Mouse (Mus musculus): ENCODE measurements around the gene Gm5460.

The Gm5460 gene

DNA sequence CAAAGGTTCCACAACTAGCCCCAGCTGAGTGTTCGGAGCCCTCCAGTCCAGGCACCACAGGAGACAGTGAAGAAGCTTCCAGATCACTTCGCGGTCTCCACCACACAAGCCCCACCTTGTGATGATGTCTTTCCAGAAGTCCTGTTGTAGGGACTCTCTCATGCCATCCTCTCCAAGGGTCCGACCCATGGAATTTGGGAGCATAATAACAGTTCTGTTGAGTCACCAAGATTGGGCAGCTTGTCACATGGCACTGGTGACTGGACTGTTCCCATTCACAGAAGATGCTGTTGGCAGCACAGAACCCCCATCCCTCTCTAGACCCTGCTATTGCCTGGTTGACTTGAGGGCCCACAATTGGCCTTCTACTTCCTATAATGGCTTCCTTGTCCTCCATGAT is at the start of gene Gm5460:
Gm5460 (plus strand) TSS at position 378 of the 400 bp plus-strand sequence.
- DNase-seq (ENCODE audit: low spot score), result no peak

DNA sequence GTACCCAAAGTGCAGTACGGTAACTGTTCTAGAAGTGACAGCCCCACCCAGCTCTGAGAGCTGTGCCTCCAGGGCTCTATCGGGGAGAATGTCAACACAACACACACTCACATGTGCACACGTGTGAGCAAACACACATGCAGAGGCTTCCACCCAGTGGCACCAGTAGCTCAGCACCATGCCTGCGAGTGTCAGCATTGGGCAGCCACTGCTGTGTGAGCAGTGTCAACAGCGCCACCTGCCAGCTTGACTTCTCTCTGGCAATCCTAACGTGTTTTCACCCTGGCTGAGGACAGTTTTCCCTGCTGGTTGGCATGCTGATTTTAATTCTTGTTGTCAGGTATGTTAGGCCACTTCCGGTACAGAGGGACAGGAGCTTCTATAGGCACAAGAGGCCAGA is 43.9 kb upstream of the Gm5460 start:
- DNase-seq (ENCODE audit: low spot score), result no peak

GRCm38 (mm10) chr14:33974752-33975151 is 41.8 kb upstream of the Gm5460 start:
- DNase-seq (ENCODE audit: low spot score), result no peak

- DNase-seq (ENCODE audit: low spot score), result no peak
Measured at GRCm38 (mm10) chr14:33977748-33978147, 38.8 kb upstream of the Gm5460 start.

- DNase-seq (ENCODE audit: low spot score), result no peak
Measured at GRCm38 (mm10) chr14:33978604-33979059, 37.9 kb upstream of the Gm5460 start, which contains the start of gene Zfp488. TSS of gene Zfp488 (minus strand) at chr14:33978764.

- DNase-seq (ENCODE audit: low spot score), result no peak
Measured at GRCm38 (mm10) chr14:33989201-33989600, 27.4 kb upstream of the Gm5460 start.

DNA sequence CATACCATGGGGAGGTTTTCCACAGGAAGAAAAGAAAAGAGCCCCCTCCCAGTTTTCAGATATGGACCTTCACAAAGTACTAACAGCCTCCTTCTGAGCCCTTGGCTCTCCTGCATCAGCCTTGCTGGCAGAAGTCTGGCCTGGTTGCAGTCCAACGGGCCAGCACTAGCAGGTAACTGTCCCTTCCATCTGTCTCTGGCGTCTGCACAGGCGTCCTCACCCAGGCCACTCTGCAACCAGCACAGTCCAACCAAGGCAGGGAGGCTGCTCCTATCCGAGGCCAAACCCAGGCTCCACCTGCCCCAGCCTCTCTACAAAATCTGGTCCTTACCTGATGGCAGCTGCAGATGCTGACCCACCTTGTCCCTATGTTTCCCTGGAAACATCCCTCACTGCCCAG is 24.6 kb upstream of the Gm5460 start:
- no peak for DNase-seq (ENCODE audit: low spot score)

GRCm38 (mm10) chr14:33993051-33993450 is 23.5 kb upstream of the Gm5460 start:
- no peak for DNase-seq (ENCODE audit: low spot score)

DNA sequence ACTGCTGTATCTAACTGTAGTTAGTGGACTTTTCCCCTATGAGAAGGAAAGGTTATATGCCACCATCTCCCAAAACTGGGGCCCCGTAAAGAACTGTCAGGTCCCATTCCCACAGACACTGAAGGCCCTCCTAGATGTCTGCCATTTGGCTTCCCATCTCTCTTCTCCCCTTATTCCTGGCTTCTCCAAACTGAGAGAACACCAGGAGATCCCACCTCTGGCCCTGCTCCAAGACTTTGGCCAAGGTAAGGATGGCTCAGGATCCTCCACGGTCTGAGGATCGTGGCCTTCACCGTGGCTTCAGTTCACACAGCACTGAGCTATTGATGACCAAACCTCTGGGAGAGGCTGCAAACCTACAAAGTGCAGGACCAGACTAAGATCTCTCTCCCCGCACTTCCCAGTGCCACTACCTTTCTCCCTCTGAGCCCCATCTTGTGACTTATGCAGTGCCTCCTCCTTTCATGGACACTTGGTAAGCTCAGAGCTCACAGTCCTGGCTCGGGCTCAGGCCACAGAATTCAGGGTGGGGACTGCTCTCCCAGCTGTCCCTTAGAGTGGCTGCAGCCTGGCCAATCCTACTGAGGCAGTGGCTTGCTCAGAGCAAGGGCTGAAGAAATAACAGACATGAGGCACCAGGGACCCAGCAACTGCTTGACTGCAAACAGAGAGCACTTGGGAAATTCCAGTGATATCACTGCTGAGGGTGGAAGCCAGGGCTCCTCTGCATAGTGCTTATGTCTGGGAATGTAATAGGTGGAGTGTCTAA is 22.9 kb upstream of the Gm5460 start:
- DNase-seq (ENCODE audit: low spot score), result no peak

DNA sequence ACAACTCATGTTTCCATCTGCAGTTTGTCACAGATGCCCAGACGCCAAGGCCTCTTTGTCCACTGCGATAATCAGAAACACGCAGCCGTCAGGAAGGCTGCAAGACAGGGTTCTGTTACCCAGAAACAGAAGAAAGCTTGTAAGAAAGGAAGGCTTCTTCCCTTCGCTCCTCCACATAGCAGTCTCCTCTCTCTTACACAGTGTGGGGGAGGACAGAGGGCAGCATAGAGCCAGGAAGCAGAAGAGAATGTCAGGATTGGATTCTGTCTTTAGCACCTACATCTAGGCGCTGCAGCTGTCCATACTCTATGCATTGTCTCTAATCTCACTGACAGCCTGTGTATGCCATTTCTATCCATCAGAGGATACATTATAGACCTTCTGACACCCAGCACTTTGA is 19.1 kb upstream of the Gm5460 start:
- DNase-seq (ENCODE audit: low spot score), result no peak

DNA sequence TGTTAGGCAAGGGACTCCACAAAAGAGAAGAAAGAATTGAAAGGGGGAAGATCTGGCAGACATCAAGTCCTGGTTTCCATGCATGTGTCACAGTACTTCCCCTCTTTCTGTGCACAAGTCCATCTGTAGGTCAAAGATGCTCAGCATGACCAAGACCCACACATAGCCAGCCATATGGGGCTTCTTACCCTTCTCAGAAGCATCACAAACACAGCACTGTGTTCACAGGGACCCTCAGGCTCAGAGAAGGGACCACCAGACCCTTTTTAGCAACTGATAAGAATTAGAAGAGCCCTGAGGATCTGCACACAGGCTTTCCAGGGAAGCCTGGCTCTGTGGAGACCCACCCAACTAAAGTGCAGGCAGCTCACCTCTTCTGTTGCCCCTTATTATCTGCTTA is 16.5 kb upstream of the Gm5460 start:
- no peak for DNase-seq (ENCODE audit: low spot score)

GRCm38 (mm10) chr14:34001445-34001844 is 15.1 kb upstream of the Gm5460 start:
- DNase-seq (ENCODE audit: low spot score), result no peak

- DNase-seq (ENCODE audit: low spot score), result no peak
Measured at GRCm38 (mm10) chr14:34002358-34002757, 14.2 kb upstream of the Gm5460 start.

DNA sequence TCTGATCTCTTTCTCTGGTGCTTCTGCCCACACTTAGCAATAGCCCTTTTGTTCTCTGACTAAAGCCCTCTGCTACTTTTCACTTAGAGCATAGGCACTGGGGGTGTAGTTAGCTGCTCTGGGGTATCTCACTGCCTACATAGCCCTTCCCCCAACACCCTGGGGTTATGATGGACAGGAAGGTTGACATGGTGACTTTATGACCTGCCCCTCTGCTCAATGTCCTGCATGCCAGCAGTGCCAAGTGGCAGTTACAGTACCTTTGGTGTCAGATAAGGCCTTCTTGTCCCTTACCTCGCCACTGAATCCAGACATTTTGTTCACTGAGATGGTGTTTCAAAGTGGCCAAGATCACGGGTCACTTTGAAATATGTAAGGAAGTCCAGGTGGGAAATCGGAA is 1.5 kb upstream of the Gm5460 start, which contains the start of gene Gm30083:
Gm30083 (minus strand) TSS at position 120 of the 400 bp plus-strand sequence.
- DNase-seq (ENCODE audit: low spot score), result no peak

DNA sequence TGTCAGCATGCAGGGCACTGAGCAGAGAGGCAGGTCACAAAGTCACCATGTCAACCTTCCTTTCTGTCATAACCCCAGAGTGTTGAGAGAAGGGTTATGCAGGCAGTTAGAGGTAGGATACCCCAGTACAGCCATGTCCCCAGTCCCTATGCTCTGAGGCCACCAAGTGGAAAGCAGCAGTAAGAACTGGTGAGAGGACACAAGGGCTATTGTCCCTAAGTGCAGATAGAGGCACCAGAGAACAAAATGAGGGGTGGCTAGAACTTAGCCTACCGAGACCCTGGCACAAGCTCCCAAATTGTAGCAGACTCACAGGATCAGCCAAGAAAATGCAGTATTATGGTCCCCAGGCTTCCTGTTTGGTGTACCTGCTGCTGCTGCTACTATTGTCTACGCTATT is 380 bp downstream of the Gm5460 start:
- no peak for DNase-seq (ENCODE audit: low spot score)

GRCm38 (mm10) chr14:34026710-34027109 is 10.2 kb downstream of the Gm5460 start:
- DNase-seq (ENCODE audit: low spot score), result no peak

- DNase-seq (ENCODE audit: low spot score), result no peak
Measured at GRCm38 (mm10) chr14:34033841-34034610, 17.5 kb downstream of the Gm5460 start.

- no peak for DNase-seq (ENCODE audit: low spot score)
Measured at GRCm38 (mm10) chr14:34041241-34041640, 24.7 kb downstream of the Gm5460 start.

DNA sequence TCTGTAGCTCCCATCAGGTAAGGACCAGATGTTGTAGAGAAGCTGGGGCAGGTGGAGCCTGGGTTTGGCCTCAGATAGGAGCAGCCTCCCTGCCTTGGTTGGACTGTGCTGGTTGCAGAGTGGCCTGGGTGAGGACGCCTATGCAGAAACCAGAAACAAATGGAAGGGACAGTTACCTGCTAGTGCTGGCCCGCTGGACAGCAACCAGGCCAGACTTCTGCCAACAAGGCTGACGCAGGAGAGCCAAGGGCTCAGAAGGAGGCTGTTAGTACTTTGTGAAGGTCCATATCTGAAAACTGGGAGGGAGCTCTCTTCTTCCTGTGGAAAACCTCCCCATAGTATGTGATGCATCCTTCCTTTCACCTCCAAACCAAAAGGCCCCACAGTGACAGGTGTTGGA is 26.8 kb downstream of the Gm5460 start:
- DNase-seq (ENCODE audit: low spot score), result no peak

GRCm38 (mm10) chr14:34050101-34050779 is 33.7 kb downstream of the Gm5460 start:
- no peak for DNase-seq (ENCODE audit: low spot score)

- DNase-seq (ENCODE audit: low spot score), result no peak
Measured at GRCm38 (mm10) chr14:34052516-34052915, 36.0 kb downstream of the Gm5460 start, which contains the start of gene Antxrl. TSS of gene Antxrl (plus strand) at chr14:34052707.

GRCm38 (mm10) chr14:34071665-34072064 is 55.1 kb downstream of the Gm5460 start:
- no peak for DNase-seq (ENCODE audit: low spot score)
